Mouse (Mus musculus) cerebellum, adult 11 months (tissue): Measurements from ENCODE around the gene Nsl1.
"Not testable (repeated sequence)": the region's sequence is repeated elsewhere in the genome, so short reads cannot be mapped to it uniquely, and the experiment has no call there.

ENCODE experiments used
- DNase-seq: peaks from one replicate; pipeline ENCODE4 v3.0.0; 2022

Nsl1 gene

DNA sequence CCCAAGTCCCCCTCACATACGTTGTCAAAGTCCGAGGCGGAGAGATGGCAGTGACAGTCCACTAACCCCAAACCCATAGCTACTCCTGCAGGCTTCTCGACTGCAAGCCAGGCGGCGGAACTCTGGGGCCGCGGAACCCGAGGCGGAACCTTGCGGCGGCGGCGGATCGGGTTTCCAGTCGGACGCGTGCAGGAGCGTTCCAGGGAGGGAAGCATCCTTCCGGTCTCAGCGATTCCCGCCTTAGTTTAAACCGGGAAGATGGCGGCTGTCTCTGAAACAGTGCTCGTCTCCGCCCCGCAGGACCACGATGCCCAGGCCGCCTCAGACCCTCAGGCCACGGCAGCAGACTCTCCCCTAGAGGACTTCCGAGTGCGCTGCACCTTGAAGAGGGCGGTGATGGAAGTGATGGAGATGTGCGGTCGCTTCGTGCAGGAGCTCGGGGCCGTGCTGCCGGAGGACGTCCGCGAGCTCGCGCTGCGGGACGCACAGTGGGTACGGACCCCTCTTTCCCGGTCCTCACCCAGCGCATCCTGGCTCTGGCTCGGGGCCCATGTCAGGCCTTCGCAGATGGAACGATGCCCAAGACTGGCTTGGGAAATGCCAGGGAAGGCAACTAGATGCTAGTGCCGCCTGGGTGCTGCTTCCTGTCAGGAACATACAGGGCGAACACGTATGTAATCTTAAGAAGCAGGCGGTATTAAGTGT, at the start of gene Nsl1, which contains the start of gene Tatdn3:
TSS of gene Nsl1 (plus strand) at position 232 of the 705 bp plus-strand sequence.
TSS of gene Tatdn3 (minus strand) at position 152 of the 705 bp plus-strand sequence.
- peak; percentile 87 for DNase-seq

DNA sequence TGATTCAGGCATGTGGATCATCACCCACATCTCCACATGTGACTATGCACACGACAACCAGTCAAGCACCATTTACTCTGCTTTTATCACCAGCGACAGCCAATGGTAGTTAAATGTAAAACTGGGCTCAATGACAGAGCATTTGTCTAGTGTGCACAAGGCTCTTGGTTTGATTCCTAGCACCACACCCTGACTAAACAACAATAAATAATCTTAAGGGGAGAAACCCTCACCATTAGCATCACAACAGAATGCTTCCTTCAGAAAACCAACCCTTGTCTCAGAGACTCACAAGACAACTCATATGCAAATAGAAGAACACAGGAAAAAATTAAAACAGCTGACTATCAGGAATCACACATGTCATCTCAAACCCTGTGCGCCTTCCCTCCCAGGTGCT, 48.5 kb upstream of the Nsl1 start:
- no peak for DNase-seq

DNA sequence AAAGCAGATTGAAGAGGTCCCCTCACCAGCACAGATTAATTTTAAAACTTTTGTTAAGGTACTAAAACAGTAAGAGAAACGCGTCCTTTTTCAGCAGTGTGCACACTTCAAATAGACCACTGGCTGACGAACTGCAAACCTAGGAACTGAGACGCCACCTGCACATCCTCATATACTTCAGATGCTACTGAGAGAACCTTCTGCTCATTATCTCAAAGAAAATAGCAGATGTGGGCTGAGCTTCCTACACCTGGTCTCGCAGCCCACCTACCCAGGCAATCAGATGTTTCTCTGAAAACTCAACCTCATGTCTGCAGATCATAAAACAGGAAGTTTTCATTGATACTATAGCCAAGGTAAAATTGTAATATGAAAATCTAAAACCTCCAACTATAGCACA, 43.0 kb upstream of the Nsl1 start:
- DNase-seq = no peak

DNA sequence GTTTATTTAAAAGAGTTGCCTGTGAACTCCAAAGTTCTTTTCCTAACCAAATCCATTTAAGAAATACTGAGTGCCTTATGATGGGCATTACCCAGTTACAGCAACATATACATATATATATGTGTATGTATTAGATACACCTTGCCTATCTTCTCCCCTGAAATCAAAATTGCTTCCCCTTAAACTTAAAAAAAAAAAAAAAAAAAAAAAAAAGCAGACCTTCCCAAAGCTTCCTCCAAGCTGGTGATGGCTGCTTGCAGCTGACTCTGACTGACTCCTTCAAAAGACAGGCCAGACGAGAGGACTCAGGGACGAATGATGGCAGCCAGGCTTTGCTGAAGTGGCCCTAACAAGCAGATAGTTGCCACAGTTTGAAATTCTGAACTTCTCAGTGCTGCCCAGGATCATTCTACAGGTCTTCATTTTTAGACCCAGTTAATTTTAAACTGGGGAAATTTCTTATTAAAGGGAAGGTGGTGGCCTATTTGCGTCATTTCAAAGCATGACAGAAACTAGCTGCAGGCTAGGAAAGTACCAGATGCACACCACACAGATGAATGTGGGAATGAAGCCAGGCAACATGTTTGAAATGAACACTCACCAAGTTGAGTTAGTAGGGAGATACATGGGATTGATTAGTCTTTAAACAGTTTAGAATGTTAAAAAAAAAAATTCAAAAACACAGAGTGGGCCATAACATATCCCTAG, 42.4 kb upstream of the Nsl1 start:
- DNase-seq = no peak

DNA sequence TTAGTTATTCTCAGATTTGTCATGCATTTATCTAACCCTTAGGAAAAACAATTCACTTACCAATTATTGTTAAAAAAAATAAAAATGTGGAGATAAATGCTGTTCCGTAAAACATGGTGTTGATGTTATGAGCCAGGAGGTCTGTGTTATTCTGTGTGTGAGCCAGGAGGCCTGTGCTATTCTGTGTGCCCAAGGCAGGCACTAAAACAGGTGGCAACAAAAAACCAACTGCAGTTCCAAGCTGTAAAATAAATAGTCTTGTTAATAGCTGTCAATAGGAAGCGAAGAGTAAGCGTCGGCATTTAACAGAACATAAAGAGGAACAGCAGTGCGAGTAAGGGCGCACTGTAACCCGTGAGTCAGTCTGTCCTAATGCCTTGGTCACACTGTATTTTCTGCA, 41.8 kb upstream of the Nsl1 start:
- DNase-seq = no peak

DNA sequence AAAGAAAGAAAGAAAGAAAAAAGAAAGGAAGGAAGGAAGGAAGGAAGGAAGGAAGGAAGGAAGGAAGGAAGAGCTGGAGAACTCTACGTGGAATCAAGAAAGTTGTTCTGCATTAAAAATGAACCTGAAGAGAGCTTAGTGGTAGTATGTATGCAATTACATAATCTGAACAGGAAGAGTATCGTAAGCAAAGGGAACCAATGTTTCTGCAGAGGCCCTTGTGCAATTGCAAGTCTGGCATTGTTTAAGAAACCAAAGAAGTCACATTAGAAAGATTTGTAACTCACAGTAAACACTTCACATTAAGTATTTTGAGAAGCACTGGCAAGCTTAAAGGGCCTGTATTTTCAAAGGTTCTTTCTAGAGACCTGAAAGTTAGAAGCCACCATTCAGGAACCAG, 39.7 kb upstream of the Nsl1 start:
- DNase-seq = no peak

DNA sequence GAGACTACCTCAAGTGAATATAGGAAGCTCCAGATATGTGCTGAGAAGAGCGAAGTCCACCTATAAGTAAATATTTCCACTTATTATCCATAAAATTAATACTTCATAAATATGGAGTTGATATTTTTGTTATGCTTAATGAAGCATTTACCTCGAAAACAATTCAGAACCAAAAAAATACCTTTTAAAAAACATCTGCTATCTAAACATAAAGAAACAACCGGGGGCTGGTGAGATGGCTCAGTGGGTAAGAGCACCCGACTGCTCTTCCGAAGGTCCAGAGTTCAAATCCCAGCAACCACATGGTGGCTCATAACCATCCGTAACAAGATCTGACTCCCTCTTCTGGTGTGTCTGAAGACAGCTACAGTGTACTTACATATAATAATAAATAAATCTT, 39.0 kb upstream of the Nsl1 start:
- DNase-seq = not testable (repeated sequence)

DNA sequence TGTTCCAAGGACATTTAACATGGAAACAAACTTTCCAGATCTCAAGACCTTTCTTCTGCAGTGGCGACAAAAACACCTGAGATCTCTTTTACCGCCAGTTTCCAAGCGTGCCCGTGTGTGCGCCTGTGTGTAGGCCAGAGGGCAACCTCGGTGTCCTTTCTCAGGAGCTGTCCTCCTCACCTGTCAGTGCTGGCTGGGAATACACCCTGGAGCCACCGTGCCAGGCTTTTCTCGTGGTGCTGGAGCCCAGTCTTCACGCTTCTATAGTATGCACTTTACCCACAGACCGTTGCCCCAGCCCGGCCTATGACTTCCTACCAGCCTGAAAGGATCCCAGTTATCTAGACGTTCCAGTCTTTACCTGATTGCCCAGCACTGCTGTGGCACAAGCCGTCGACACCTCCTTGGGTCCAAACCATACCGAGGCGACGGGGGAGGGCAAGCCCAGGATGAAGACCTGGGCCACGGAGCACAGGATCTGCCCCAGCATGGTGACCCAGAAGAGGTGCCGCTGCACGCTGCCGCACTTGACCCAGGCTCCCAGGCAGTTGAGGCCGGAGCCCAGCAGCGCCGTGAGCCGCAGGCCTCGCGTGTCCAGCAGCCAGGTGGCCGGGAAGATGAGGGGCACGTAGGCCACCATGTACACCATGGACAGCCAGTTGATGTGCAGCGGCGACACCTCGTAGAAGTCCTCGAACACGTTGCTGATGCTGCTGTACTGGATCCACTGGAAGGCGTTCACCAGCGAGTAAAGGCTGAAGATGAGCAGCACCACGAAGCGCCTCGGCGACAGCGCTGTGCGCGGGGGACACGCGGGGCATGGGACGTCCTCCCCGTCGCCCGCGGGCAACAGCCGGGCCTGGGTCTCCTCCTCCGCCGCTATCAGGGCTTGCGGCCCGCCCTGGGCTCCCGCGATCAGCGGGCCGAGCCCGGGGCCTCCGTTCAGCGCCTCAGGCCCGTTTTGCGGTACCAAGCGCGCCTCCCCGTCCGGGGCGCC, 37.5 kb upstream of the Nsl1 start:
- peak; percentile 27 for DNase-seq

DNA sequence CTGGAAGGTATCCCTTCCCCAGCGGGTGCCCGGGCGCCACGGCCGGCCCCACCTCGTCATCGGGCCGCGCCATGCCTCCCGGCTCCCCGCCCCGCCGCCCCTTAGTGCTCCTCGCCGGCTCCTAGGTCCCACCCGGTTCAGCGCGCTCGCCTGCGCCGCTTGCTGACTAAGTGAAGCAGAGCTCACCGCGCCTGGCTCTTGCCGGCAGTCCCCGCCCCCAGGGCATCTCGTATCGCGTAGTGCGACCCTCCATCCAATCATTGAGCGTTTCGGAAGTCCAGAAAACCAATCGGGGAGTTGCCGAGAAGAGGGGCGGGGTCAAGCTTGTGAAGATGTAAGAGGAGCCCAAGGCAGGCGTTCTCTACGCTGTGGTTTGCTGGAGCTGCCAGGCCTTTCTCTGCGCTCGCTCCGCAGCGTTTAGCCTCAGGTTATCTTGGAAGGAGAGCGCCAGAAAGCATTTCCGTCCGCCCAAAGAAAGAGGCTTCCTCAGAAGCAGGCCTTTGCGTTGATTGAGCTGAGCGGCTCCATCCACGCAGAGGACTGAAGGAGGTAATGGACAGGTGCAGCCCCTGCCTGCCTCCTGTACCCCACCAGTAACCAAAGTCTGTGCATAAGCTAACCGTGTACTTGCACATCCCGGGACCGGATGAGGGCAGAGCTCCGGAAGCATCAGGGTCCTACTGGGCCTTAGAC, 36.6 kb upstream of the Nsl1 start, which contains the start of gene Flvcr1:
TSS of gene Flvcr1 (minus strand) at position 138 of the 693 bp plus-strand sequence.
- peak; percentile 98 for DNase-seq

DNA sequence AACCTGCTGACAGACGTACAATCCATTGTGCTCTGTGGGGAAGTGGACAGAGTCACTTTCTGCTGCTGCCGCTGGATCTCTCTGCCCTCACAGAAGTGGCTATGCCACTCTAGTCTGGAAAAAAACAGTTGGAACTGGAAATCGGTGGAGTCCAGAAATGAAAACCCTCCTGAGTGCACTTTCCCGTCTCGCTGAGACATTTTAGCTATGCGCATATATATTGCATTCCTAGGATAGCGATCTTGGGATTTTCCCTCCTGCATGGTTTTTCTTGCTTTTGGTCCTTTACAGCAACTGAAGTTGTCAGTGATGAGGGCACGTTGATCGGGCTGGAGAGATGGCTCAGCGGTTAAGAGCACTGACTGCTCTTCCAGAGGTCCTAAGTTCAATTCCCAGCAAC, 32.6 kb upstream of the Nsl1 start:
- DNase-seq = no peak

DNA sequence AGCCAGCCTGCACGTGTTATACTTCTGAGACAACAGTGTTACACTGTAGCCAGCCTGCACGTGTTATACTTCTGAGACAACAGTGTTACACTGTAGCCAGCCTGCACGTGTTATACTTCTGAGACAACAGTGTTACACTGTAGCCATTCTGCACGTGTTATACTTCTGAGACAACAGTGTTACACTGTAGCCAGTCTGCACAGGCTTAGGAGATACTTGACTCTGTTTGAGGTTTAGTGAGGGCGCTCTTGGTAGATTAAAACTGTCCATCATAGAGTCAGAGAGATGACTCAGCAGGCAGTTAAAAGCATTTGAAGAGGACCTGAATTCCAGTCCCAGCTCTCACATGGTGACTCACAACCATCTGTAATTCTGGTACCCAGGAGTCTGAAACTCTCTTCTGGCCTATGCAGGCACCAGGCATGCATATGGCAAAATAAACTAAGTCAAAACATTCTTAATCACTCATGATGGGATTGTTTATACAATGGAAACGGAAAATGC, 31.8 kb upstream of the Nsl1 start:
- DNase-seq = not testable (repeated sequence)

DNA sequence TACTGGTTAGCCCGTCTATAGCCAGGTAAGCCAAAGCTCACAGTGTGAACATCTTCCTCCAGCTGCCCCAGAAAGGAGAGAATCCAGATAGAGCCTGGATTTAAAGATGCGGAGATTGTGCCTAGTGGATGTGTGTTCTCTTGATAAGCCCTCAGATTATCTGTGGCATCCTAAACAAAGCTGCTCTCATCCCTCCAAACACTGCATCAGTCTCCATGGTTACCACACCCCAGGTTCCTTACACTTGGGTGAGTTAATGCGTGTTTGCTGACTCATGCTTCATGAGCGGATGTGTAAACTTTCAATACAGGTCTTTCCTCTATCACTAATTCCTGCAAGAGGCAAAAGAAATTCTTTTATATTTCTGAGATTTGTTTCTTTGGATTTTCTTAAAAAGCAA, 27.2 kb upstream of the Nsl1 start:
- DNase-seq = no peak

DNA sequence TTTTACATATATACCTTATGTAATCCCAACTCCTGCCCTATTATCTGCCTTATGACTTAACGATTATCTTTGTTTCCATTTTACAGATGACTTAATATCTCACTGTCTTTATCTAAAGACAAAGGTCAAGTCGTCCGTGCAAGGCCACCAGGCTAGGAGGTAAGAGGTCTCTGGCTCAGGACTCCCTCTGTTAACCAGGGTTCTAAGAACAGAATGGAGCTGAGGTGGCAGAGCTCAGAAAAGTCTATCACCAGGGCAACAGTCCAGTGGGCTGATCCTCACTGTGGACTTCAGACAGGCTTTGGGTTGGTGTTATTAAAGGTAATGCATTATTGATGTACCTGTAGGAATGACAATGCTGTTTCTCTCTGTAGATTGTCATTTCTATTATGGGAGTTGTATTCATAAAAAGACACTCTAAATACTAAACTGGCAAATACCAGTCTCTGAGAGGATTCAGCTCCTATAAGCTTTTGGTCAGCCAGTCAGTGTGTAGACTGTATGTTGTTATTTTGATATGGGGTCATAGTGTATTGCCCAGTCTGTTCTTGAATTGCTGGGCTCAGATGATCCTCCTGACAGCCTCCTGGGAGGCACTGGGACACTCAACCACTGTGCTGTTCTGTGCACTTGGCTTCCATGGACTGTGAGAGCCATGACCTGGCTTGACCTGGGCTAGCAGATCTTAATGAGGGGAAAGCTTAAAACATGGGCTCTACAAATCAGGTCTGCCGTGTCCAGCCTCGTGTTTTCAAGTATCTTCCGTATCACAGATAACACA, 26.1 kb upstream of the Nsl1 start, which contains the start of gene Spata45:
TSS of gene Spata45 (plus strand) at position 86 of the 781 bp plus-strand sequence.
- DNase-seq = no peak

DNA sequence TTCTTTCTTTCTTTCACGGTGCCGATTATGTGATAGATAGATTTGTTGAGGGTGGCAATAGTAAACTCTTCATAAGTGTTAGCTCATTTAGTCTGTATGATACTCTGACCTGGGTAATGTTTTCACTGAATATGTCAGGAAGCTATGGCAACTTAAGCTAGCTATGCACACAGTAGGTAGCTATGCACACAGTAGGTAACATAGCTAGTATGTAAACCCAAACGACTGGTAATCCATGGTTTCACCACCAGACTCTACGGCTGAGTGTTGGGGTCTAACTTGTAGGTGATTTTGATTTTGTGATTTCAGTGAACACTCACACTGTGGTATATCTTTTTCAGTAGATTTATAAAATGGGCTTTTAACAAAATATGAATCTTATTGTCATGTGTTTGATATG, 24.8 kb upstream of the Nsl1 start:
- no peak for DNase-seq

DNA sequence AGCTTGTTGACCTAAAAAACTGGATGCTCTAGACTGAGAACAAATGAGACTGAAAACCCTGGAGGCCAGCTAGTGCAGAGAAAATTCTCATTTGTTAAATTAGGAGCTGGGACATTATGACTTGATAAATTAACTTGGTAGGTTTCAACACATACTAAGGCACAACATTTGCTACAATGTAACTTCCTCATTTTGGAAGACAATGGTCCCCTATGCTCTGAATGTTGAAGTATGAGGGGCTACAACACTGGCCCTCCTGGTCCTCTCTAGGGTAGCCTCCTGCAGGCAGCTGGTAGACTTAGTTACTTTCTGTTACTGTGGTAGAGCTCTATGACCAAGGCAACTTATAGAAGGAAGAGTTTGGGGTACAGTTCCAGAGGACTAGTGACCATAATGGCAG, 21.5 kb upstream of the Nsl1 start:
- DNase-seq = no peak

DNA sequence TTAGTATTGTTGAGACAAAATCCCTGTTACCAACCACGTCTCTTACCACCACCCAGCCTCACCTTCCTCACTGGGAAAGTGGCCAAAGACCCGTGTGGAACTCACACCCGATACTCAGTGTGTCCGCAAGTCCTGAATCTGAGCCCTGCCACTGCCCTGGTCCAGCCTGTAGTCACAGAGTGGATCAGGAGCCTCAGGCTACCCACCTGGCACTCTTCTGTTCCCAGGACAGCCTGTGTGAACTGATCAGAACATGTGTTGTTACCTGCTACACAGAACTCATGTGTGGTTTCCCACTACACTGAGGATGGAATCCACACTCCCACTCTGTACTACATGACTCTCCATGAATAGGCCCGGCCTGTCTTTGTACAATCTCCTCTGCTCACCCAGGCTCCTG, 20.7 kb upstream of the Nsl1 start:
- DNase-seq = no peak

DNA sequence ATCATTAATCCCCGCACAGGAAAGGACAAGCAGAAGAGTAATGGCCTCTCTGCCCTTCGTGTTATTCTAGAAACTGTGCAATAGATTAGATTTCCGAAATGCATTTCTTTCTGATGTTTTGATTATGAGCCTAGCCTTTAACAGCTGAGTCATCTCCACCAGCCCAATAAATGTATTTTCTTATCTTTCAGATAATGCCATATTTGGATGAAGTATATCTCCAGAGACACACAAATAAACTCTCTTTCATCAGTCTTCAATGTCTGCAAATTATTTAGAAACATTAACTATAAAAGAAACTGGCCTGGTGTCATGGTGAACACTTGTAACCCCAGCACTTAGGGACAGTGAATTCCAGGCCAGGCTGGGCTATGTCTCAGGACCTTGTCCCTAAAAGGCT, 20.1 kb upstream of the Nsl1 start:
- DNase-seq = no peak

DNA sequence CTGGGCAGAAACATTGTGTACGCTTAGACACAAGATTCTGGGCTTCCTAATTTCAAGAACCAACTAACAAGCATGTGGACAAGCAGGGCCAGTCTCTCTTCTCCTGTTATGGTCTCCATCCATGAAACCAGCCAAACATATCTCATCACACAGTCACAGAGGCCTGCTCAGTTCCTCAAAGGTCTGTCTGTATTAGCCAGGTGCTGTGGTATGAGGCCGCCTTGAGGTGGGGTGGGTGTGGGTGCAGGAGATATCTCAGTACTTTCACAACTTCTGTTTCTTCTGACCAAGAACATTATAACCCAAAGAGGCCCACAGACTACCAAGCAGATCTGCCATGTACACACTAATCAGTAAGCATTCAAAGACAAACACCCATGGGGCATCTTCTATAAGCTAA, 17.5 kb upstream of the Nsl1 start:
- DNase-seq = no peak

DNA sequence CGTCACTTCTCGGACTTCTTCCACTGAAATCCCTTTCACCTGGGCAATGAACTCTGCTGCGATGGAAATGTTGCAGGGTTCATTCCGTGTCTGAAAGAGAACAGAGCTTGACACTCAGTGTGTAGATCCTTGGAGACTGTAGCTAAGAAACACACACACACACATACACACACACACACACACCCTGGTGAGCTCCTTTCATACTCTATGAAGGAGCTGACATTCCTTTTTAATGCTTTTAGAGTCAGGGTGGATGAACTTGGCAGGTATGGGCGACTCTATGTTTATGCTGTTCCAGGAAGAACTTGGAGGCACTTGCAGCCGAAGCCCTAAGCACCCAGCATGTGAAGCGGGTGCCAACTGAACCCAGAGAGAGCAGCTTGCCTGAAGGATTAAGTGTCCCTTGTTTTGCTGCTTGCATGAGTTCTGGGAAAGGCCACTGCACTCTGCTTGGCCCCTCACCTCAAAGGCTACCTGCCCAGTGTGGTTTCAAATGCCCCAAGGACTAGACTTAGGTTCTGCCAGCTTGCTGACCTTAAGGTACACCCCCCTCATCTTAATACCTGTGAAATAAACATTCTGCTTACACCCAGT, 16.5 kb upstream of the Nsl1 start:
- no peak for DNase-seq

DNA sequence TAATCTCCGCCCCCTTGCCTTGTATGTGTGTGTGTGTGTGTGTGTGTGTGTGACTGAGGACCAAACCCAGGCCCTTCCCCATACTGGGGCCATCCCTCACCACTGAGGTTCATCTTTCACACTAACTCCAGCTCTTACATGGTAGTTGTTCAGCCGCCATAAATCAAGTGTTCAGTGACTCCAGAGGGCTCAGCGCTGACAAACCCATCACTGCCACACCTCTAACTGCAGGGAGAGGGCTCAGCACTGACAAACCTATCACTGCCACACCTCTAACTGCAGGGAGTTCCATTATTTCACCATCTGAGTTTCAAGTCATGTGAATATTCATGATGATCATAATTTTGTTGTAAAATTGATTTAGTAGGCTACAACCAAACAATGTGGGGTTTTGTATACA, 9.3 kb upstream of the Nsl1 start:
- DNase-seq = no peak
